Mouse (Mus musculus) urinary bladder, adult 2 months (tissue): ENCODE measurements around the gene Tmem50b. TPM values are rescaled to one million over a fixed set of nuclear protein-coding genes. Genes with fewer than 3 reads are reported as not detected.

Experiments
- DNase-seq: peaks from one replicate; pipeline ENCODE4 v3.0.0; 2022; ENCODE audit warnings: low spot score
- polyA plus RNA-seq: library from polyadenylated mRNA; depleted of rRNA; stranded (reverse); fragments of >200 nt; gene quantifications from 2 replicates; pipeline ENCODE4 v1.2.3, GENCODE M21; 2012

Tmem50b gene
- polyA plus RNA-seq, 1 experiment, result 80.8 TPM

DNA sequence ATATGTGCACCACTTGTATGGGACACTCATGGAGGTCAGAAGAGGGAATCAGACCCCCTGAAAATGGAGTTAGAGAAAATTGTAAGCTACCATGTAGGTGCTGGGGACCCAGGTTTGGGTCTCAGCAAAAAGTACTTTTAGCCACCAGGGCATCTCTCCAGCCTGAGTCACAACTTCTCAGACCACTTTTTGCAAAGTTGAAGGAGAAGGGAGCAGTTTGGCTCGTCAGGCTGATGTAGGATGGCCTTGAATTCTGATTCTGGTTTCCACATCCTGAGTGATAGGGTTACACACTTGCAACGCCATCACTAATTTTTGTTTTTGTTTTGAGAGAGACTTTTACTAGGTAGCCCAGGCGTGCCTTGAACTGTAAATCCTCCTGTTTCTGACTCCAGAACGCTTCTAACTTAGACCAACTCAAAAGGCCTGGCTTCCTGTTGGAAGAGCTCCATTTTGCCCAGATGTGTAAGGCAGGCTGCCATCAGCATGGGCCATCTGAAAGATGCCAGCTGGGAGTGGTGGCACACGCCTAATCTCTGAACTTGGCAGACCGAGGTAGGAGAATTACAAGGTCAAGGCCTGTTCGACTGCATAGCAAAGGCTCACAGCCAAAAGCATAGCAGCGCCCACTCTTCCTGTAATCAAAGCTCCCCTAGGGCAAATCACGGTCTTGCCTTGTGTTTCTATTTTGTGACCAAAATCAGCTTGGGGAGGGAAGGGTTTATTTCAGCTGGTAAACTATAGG, 12.1 kb upstream of the Tmem50b start:
- no peak for DNase-seq

DNA sequence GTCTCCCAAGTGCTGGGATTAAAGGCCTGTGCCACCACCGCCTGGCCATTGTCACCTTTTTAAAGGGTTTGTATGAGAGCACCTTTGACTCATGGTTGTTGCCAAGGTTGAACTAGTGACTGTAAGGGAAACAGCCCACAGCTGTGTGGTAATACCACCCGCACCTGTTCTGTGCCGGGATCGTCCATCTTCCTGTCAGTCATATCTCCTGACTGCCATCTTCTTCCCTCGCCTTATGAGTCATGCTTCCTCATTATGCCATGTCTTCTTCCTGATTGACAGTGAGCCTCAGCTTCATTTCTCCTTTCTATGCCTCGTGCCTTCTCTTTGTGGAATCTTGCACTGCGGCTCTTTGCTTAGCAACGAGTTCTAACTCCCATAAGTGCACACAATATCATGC, 9.4 kb upstream of the Tmem50b start:
- no peak for DNase-seq

DNA sequence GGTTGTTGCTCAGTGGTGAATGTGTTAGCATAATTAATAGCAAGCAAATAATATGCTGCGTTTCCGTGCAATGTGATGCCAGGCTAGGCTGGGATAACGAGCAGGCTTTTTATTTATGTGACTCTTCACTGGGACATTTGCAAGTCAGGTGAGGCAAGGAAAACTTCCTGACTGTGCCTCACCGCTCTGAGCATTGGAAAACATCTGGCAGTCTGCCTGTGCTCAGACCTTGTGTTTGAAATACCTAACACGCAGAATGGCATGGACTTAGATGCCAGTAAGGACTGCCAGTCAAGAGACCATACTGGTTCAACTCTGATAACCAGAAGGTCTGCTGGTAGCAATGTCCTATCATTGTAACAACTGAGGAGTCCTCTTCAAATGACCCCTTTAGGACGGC, 7.6 kb upstream of the Tmem50b start:
- no peak for DNase-seq

DNA sequence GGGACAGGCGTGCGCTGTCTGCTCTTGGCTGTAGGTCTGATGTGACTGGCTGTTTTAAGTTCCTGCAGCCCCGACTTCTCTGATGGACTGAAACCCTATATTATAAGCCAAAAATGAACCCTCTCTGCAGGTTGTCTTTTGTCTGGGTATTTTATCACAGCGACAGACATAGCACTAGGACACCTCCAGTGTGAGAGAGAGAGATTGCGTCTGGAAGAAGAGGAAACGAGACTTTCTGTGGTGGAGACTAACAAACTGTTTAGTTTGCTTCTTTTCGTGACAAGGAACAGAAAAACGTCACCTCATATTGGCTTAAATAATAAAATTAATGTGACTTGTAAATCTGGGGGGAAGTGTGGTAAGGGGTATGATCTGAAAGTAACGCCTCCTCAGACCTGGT, 4.1 kb upstream of the Tmem50b start:
- no peak for DNase-seq

DNA sequence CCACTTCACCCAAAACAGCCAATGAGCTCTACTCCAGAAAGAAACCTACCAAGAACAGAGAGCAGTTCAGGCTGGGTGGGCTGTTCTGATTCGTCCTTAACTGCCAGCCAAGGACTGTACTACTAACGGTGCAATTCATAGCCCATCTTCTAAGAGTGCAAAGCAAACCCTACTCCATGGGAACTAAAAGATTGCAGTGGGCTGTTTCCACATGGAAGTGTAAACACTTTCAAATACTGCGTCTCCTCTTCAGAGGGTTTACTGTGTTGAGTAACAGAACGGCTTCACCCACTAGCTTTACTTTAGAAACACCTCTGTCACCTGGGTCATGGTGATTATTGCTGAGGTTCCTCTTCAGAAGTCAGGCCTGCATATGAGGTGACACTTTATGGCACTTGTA, 3.5 kb upstream of the Tmem50b start:
- DNase-seq, result no peak

DNA sequence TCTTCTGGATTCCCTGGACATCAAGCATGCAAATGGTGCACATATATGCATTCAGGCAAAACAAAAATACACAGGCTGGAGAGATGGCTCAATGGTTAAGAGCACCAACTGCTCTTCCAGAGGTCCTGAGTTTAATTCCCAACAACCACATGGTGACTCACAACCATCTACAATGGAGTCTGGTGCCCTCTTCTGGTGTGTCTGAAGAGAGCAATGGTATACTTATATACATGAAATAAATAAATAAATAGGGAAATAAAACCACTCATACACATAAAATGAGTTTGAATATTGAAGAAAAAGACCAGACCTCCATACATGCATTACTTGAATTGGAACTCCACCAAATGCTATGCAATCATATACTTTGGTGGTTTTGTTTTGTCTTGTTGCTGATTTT, 1.6 kb upstream of the Tmem50b start:
- no peak for DNase-seq

DNA sequence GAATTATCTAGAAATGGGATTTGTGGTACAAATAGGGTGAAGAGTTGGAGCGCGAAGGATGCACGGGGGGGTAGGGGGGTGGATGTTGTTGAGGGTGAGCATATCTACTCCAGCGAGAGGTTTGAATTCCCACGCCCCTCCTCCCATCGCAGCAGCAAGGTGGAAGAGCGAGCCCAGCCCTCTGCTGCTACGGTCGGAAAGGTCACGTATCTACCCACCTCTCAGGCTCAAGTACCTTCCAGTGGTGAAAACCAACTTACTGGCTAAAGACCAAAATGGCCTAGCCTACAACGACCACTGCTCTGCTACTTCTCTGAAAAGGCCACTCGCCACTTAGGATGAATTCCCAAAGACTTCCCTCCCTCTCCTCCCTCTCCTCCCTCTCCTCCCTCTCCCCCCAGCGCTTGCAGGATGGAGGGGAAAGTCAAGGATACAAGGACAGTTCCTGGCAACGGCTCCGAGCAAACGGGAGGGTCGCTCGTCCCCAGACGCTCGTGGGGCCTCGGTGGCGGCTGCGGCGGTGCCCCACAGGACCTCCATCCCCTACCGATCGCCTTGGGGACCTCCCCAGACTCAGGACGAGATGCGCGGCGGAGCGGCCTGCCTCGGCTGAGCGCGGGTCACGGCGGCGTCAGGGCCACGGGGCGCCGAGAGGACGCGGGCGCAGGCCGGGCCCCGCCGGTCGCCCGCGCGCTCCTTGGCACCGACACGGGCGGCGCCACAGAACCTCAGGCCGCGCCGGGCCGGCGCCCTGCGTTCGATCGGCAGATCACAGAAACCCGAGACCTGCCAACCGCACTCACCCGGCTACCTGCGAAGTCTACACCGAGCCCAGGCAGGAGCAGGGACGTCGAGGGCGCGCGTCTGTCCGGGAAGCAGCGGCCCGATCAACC, 575 bp downstream of the Tmem50b start:
- no peak for DNase-seq

DNA sequence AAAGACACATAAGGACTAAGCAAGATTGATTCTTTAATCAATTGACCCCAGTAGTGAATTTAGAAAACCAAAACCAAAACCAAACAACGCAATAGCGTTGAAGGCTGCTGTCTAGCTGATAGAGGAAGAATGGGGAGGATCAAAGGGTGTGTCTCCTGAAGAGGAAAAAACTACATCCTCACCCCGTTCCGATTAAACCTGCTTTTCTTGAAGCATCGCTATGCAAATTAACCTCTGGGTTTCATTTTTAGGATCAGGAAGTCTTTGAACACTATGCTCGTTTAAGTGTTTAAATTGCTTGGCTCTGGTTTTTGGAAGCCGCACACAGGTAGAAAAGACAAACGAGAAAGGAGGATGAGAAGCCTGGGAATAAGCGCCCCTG, 1.2 kb downstream of the Tmem50b start:
- no peak for DNase-seq

DNA sequence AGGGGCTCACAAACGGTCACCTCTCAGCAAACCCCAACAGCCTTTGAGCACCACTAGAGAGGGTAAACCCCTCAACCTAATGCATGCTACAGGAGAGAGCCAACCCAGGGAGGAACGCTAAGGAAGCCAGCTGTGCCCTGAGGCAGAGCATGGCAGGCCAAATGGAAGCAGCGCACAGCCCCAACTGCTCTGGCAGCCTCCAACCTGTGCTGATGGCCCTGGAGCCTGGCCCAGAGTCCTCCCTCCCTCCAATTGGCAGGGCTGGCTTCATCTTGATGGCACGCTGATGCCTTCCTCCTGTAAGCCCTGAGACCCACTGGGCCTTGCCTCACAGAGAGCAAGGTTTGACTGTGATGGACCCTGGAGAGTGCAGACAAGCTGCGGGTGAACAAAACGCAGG, 2.5 kb downstream of the Tmem50b start:
- DNase-seq, result no peak

DNA sequence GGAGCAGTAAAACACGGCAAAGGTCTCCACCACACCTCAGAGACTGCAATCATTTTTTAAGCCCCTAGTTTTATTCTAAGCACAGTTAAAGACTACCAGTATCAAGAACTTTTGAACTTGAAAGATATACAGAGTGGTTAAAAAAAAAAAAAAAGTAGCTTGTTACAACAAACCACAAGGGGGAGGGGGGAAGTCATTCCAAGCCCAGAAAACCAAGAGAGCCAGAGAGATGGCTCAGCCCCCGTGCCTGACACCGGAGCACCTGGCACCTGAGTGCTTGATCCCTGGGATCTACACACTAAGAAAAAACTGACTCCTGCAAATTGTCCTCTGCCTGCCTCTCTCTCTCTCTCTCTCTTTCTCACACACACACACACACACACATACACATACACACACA, 4.3 kb downstream of the Tmem50b start:
- DNase-seq, result no peak

DNA sequence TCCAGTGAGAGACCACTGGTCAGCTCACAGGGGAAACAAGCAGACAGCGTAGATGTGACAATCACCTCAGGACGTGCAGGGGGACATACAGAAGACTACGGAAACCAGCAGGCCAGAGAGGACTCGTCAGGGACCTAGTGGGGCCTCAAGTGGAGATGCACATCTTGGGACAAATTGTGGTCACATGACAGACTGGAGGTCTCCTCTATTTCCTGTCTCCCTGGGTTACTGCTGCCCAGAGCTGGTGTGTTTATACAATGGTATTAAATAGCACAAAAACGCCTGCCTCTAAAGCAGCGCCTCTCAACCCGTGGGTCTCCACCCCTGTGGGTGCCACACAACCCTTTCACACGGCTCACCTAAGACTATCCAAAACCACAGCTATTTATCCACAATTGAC, 5.4 kb downstream of the Tmem50b start:
- DNase-seq, result no peak

DNA sequence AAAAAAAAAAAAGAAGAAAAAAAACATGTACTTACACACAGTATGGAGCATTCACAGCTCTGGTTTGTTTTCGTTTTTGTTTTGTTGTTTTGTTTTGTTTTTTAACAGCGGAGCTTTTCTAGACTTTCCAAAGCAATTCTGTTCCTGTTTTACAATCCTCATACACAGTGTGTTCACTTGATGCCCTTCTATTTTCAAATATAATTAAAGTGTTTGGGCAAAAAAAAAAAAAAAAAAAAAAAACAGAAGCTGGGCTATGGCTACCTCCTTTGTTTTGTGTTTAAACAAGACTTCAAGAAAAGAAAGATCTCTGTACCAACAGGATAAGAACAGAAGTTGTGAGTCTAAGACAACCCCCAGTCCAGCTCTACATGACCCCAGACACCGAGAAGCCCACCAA, 8.9 kb downstream of the Tmem50b start:
- DNase-seq, result no peak

DNA sequence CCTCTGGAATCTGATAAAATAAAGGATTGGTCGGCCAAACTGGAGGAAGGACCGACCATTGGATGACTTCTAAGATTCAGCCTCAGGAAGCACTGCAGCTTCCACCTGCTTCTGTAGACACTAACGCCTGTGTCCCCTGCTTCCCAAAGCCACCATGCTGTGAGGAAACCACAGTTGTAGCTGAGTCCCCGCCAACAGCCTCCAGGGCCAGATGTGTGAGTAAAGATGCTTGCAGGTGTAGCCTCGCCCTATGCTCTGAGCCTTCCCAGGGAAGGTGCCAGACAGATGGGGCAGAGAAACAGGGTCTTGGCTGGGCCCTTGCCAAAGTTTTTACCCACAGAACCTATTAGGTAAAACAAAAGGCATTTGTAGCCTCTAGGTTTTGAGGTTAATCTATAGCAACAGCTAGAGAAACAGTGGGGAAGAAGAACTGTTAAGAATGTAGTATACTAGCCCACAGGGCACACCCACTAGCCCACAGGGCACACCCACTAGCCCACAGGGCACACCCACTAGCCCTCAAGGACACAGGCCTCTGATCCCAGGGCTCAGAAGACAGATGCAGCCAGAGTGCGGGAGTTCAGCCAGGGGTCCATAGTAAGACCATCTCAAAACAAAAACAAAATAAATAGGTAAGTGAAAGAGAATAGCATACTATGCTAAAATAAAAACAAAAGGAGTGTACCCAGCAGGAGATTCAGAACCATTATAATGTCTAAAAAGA, 9.7 kb downstream of the Tmem50b start:
- no peak for DNase-seq

DNA sequence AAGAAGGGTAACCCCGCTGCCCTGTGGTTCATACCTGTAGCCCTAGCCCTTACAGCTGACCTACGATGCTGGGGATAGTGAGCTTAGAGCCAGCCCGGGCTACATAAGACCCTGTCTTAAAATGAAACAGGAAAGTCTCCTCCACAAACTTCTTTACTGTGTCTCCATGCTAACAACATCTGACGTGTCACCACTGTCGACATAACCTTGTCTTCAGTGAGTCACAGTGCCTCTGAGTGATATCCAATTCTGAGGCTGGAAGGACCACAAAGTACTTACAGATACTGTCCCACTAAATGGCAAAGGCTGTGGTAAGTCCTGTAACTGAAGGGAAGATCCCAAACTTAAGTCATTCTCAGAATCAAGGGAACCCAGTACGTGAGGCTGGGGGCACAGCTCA, 11.4 kb downstream of the Tmem50b start:
- no peak for DNase-seq

DNA sequence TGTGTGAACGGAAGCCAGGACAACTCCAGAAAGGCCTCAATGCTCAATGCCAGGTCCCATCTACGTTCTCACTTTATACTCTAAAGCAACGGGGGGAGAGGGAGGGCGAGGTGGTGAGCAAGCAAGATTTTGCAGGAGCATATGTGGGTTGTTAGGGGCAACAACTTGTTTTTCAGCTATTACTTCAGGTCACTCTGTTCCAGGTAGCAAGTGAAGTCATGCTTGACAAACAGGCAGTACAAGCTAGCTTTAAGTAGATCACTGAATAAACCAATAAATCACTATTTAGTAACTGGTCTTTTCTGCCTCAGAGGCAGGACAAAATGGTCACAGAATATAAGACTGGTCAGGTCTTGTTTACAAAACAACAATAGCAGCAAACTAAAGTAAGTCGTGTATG, 12.0 kb downstream of the Tmem50b start:
- no peak for DNase-seq

DNA sequence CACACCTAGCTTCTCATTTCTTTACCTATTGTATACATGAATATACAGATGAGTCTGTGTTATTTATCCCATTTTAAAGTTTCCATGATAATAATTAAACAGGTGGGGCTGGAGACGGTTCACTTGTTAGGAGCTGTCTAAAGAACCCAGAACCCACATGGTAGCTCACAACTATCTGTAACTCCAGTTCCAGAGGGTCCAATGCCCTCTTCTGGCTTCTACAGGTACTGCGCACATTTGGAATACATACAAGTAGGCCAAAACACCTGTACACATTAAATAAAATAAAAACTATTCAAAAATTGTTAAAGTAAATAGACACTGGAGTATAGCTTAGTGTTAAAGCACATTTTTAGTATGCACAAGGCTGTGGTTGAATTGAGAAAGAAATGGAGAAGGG, 15.3 kb downstream of the Tmem50b start:
- DNase-seq, result no peak

DNA sequence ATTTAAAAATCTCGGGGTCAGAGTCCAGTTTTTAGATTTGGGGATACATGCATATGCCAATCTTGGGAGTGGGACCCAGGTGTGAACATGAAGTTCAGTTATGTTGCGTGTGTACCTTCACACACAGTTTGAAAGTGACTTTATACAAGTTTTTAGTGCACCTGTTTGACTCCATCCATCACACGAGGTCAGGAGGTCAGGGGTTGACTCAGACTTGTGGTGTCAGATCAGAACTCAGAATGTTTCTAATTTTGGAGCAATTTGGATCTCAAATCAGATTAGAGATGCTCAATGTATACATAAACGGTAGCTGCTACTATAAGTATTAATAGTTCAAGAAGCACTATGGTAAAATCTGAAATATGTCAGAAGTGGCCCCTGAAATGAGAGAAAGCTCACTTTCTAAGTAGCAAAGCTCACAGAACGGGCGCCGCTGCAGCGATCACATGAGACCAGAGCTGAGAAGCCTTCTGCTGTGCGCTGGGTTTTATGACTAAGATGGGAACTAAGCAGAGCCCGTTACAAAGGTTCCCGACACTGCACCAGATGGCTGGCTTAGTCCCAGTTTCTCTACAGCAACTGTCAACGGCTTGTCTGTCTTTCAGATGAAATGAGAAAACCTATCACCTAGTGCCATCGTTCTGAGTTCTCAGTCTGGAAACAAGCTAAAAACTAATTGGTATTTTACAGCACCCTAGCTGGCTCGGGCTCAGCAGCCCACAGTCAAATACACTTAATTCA, 18.4 kb downstream of the Tmem50b start:
- DNase-seq, result no peak

DNA sequence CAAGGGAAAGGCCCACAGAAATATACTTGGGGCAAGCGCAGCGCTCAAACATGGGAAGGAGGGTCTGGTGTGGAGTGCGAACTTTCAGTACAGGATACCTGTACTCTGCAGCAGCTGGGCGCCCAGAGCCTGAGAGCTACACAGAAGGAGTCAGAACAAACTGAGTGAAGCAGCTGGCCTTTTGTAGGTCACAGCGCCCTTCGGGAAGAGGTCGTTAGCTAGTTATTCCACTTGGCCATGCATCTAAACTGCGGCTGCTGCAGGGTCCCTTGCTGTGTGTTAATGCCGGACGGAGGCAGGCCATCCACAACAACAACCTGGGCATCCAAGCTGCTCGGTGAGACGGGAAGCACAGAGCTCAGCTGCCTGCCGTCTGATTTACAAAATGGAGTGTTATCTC, 22.4 kb downstream of the Tmem50b start:
- no peak for DNase-seq

DNA sequence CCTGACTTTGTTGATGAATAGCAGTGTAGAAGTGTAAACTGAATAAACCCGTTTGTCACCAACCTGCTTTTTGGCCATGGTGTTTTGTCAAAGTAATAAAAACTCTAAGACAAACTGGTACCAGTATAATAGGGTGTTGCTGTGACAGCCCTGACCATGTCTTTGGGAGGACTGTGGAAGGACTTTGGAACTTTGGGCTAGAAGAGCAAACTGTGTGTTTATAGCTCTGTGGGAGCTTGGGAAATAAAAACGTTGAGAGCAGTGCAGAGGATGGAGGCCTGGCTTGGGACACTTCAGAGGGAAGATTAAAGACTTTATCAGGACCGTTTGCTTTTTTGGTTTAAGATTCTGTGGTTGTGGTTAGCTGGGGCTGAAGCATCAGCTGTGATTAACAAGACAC, 26.5 kb downstream of the Tmem50b start:
- no peak for DNase-seq

DNA sequence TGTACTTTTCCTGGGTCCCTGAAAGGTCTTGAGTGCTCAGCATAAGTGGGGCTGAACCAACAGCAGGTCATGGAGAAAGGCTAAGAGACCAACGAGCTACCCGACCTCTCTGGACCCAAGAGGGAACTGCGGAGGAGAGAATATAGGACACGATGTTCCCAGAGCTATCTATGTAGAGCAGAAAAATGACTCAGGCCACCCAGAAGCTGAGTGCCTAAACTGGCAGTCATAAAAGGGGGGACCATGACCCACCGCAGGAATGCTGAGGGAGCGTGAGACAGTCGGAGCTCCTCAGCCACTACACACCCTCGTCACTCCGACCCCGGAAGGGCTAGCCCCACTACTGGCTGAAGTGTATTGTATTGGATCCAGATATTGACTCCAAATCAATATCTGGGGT, 28.6 kb downstream of the Tmem50b start:
- no peak for DNase-seq

DNA sequence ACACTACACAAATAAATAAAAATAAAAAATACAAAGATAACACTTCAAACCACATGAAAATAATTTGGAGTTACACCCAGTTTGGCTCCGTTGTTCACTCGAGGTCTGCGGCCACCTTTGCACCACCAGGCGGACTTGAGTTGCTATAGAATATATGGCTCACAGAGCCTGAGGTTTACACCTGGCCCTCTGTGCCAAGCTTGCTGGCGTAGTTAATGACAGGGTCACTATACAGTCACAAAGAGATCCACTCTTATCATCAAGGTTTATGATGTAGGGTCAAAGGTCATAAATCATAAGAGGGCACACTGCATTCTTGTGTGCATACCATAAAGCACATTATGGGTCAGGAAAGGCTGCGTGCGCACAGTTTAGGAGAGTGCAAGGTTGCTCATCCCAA, 31.6 kb downstream of the Tmem50b start:
- DNase-seq, result no peak
